Mouse (Mus musculus): ENCODE measurements around the gene Naa35. TPM values are rescaled to one million over a fixed set of nuclear protein-coding genes. Genes with fewer than 3 reads are reported as not detected.
A peak's percentile ranks its signal among the peaks of the same experiment; 100 is the strongest.

Naa35 gene
- polyA plus RNA-seq, 1 experiment from 2014 or later = 83.5 TPM

DNA sequence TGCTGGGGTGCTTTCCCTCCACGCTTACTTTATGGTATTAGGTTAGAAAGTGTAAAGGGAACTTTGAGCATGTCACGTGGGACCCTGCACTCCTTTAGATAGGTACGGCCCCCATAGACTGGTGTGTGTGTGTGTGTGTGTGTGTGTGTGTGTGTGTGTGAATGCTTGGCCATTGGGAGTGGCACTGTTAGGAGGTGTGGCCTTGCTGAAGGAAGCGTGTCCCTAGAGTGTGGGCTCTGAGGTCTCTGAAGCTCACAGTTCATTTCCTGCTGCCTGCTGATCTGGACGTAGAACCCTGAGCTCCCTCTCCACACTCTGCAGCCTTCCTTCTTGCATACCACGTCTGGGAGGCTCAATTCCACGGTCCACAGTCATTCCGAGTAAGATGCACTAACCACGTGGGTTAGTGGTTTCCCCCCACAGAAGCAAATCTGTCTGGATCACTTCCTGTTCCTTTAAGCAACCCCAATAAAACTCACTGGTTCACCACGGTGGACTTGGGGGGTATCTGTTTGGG lies 71.3 kb downstream of the Naa35 start:
- Histone ChIP-seq H3K4me1 (ENCODE audit: insufficient read depth) (no peaks in the 10 kb centered on the region), H3K27me3 (ENCODE audit: insufficient read depth, low read length) (no peaks in the 10 kb centered on the region), H3K9ac (no peak overlapping the region), H3K9me3 (ENCODE audit: low read depth, low read length) (no peaks in the 10 kb centered on the region), H3K4me2 (no peak overlapping the region), H3K36me3 (ENCODE audit: insufficient read depth) (no peaks in the 10 kb centered on the region), H3K4me3 (ENCODE audit: low read depth, low read length) (no peak overlapping the region), H3K27ac (ENCODE audit: low read depth) (peak overlapping the region; percentile 69; the same call in 1 of the 2 replicates)
- 57% methylated on average over 10 of the region's 10 CpGs for WGBS
- no peak for TF ChIP-seq CTCF (IDR thresholded peaks at IDR 0.05; ENCODE audit: low read depth)
- no peak for ATAC-seq (ENCODE audit: insufficient read depth)
- DNase-seq = no peak

DNA sequence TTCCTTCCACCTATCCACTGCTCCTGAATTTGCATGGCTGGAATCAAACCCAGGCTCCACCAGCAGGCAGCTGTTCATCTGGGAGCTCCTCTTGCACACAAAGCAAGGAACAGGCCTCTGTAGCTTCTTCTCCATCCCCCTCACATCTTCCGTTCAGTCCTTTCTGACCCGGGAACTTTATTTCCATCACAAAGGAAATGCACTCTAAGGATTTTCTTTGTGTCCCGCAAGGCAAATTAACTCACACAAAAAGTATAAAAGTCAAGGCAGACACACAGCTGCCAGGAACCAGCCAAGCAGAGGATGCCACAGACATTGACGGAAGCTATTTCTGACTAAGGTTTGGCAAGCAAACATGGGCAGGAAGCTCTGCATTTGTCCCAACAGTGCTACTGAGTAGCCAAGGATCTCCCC lies 71.9 kb downstream of the Naa35 start:
- no peak for TF ChIP-seq CTCF (IDR thresholded peaks at IDR 0.05; ENCODE audit: low read depth)
- Histone ChIP-seq H3K27ac (ENCODE audit: low read depth) (peak overlapping the region; percentile 69; the same call in 1 of the 2 replicates), H3K9ac (no peak overlapping the region), H3K4me3 (ENCODE audit: low read depth, low read length) (no peak overlapping the region), H3K36me3 (ENCODE audit: insufficient read depth) (no peaks in the 10 kb centered on the region), H3K27me3 (ENCODE audit: insufficient read depth, low read length) (no peaks in the 10 kb centered on the region), H3K9me3 (ENCODE audit: low read depth, low read length) (no peaks in the 10 kb centered on the region), H3K4me1 (ENCODE audit: insufficient read depth) (no peaks in the 10 kb centered on the region), H3K4me2 (no peak overlapping the region)
- WGBS = 56% methylated on average over 4 of the region's 4 CpGs
- ATAC-seq (ENCODE audit: insufficient read depth) (no peak), DNase-seq (peak; percentile 29)

DNA sequence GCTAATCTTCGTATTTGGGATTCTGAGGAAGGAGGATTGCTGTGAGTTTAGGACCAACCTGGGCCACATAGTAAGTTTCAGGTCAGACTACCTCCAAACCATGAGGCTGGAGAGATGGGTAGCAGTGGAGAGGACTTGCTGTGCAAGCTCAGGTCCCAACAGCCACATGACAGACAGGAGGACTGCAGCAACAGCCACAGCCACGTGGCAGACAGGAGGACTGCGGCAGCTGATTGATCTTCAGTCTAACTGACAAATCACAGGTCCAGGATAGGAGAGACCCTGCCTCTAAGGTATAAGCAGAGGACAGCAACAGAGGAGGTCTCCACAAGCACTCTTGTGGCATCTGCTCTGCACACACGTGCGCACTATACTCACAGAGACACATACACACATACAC lies 72.7 kb downstream of the Naa35 start:
- ATAC-seq (ENCODE audit: insufficient read depth) = no peak
- H3K9me3 ChIP-seq (ENCODE audit: low read depth, low read length) = no peaks in the 10 kb centered on the region
- H3K9ac ChIP-seq = no peak overlapping the region
- no peak overlapping the region for H3K4me2 ChIP-seq
- DNase-seq = no peak
- peaks cover 2% of the 10 kb centered on the region; the same call in 1 of the 2 replicates for H3K36me3 ChIP-seq (ENCODE audit: insufficient read depth)
- H3K4me1 ChIP-seq (ENCODE audit: insufficient read depth) = no peaks in the 10 kb centered on the region
- H3K4me3 ChIP-seq (ENCODE audit: low read depth, low read length) = no peak overlapping the region
- no peaks in the 10 kb centered on the region for H3K27me3 ChIP-seq (ENCODE audit: insufficient read depth, low read length)
- TF ChIP-seq CTCF (IDR thresholded peaks at IDR 0.05; ENCODE audit: low read depth) = no peak
- H3K27ac ChIP-seq (ENCODE audit: low read depth) = no peak overlapping the region
- 79% methylated on average over 5 of the region's 5 CpGs for WGBS

DNA sequence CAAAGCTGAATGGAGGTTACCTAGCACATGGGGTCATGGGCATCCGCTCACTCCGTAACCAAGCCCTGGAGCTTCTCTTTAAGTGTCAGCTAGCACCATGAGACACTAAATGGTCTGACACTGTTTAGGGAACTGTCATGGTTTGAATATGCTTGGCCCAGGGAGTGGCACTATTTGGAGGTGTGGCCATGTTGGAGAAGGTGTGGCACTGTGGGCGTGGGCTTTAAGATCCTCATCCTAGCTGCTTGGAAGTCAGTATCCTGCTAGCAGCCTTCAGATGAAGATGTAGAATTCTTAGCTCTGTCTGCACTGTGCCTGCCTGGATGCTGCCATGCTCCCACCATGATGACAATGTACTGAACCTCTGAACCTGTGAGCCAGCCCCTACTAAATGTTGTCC lies 75.3 kb downstream of the Naa35 start:
- Histone ChIP-seq H3K4me3 (ENCODE audit: low read depth, low read length) (no peak overlapping the region), H3K4me2 (no peak overlapping the region), H3K36me3 (ENCODE audit: insufficient read depth) (peaks cover 13% of the 10 kb centered on the region; the same call in 1 of the 2 replicates), H3K9me3 (ENCODE audit: low read depth, low read length) (no peaks in the 10 kb centered on the region), H3K9ac (no peak overlapping the region), H3K27ac (ENCODE audit: low read depth) (no peak overlapping the region), H3K27me3 (ENCODE audit: insufficient read depth, low read length) (no peaks in the 10 kb centered on the region), H3K4me1 (ENCODE audit: insufficient read depth) (no peaks in the 10 kb centered on the region)
- 91% methylated on average over 3 of the region's 3 CpGs for WGBS
- TF ChIP-seq CTCF (IDR thresholded peaks at IDR 0.05; ENCODE audit: low read depth) = no peak
- ATAC-seq (ENCODE audit: insufficient read depth) (no peak), DNase-seq (no peak)

DNA sequence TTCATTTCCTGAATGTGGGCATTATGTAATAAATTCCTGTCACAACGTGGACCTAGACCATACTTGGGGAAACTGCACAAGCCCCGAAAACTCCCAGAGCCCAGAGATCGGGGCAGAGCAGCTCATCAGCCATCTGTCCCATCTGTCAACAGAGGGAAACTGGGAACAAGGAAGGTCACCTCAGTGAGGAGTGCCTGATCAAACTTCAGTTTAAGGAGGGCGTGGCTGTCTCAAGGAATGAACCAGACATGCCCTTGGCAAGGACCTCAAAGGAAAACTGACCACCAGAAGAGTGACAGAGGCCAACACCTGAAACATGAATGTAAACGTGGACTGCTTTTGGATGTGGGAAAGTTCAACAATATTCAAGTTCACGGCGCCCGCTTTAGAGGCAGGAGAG lies 76.3 kb downstream of the Naa35 start:
- Histone ChIP-seq H3K9me3 (ENCODE audit: low read depth, low read length) (no peaks in the 10 kb centered on the region), H3K4me1 (ENCODE audit: insufficient read depth) (no peaks in the 10 kb centered on the region), H3K4me3 (ENCODE audit: low read depth, low read length) (no peak overlapping the region), H3K27me3 (ENCODE audit: insufficient read depth, low read length) (no peaks in the 10 kb centered on the region), H3K4me2 (no peak overlapping the region), H3K27ac (ENCODE audit: low read depth) (no peak overlapping the region), H3K9ac (no peak overlapping the region), H3K36me3 (ENCODE audit: insufficient read depth) (peaks cover 13% of the 10 kb centered on the region; the same call in 1 of the 2 replicates)
- DNase-seq (no peak), ATAC-seq (ENCODE audit: insufficient read depth) (no peak)
- WGBS = 79% methylated on average over 8 of the region's 8 CpGs
- no peak for TF ChIP-seq CTCF (IDR thresholded peaks at IDR 0.05; ENCODE audit: low read depth)

DNA sequence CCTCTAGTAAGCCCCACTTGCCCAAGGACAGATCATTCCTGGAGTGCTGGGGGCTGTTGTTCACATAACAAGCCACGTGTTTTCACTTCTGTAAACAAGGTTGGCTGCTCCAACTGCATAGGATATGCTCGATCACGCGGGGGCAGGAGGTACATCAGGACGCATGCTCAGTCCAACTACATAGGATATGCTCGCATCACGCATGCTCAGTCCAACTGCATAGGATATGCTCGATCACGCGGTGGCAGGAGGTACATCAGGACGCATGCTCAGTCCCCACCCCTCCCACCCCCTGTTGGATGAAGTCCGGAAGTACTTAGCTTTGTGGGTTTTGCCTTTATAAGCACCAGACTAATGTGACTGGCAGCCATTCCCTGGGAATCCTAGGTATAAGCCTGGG lies 76.9 kb downstream of the Naa35 start:
- Histone ChIP-seq H3K4me2 (no peak overlapping the region), H3K36me3 (ENCODE audit: insufficient read depth) (peaks cover 14% of the 10 kb centered on the region; the same call in 1 of the 2 replicates), H3K4me1 (ENCODE audit: insufficient read depth) (no peaks in the 10 kb centered on the region), H3K27me3 (ENCODE audit: insufficient read depth, low read length) (no peaks in the 10 kb centered on the region), H3K9ac (no peak overlapping the region), H3K9me3 (ENCODE audit: low read depth, low read length) (no peaks in the 10 kb centered on the region), H3K27ac (ENCODE audit: low read depth) (no peak overlapping the region), H3K4me3 (ENCODE audit: low read depth, low read length) (no peak overlapping the region)
- DNase-seq = no peak
- no peak for TF ChIP-seq CTCF (IDR thresholded peaks at IDR 0.05; ENCODE audit: low read depth)
- no peak for ATAC-seq (ENCODE audit: insufficient read depth)
- 96% methylated on average over 12 of the region's 12 CpGs for WGBS

DNA sequence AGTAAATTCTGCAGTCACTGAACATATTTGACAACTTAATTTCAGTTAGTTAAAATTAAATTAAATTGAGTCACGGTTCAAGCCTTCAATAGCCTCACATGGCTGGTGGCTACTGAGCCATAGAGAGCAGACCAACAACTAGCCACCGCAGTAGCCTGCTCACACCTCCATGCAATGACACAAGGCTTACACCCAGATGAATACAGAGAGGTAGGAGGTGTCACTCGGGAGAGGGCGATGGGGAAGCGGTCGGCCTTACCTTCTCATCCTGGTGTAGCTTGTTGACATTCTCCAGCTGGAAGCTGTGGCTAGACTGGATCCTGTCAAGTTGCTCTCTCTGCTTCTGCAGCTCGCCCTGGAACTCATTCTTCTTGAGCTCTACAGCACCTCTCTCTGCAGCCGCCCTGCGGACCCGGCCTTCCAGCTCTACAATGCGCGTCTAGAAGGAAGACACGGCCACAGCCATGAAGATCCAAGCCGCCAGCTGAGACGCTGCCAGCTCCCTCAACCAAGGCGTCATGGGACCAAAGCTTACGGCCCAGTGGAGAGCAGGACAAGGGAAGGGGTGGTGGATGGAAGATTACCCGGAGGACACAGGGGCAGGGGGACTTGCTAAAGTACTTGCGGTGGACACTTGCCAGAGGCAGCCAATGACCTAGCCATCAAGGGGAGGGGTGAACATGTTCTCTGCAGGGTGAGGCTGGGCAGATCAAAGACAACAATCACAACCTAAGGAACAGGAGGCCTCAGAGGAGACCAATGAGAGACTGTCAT lies 79.1 kb downstream of the Naa35 start:
- H3K4me1 ChIP-seq (ENCODE audit: insufficient read depth) = no peaks in the 10 kb centered on the region
- no peak overlapping the region for H3K4me2 ChIP-seq
- DNase-seq = no peak
- no peaks in the 10 kb centered on the region for H3K27me3 ChIP-seq (ENCODE audit: insufficient read depth, low read length)
- no peak overlapping the region for H3K4me3 ChIP-seq (ENCODE audit: low read depth, low read length)
- no peaks in the 10 kb centered on the region for H3K9me3 ChIP-seq (ENCODE audit: low read depth, low read length)
- H3K27ac ChIP-seq (ENCODE audit: low read depth) = no peak overlapping the region
- 86% methylated on average over 19 of the region's 19 CpGs for WGBS
- no peak overlapping the region for H3K9ac ChIP-seq
- ATAC-seq (ENCODE audit: insufficient read depth) = no peak
- no peak for TF ChIP-seq CTCF (IDR thresholded peaks at IDR 0.05; ENCODE audit: low read depth)
- peaks cover 16% of the 10 kb centered on the region; the same call in 1 of the 2 replicates for H3K36me3 ChIP-seq (ENCODE audit: insufficient read depth)
